Mouse (Mus musculus) olfactory bulb, adult 2 months (tissue): ENCODE measurements at regions not wholly inside any gene's neighbourhood (a gene's known extent, or its start where the extent isn't known, plus 50 kb on each side); places are given as distances from the start of the nearest gene placed in this dataset.

Experiments
- CTCF ChIP-seq: fragments of 200-500 bp; IDR thresholded peaks from 2 replicates; pipeline ENCODE4 v1.5.1; 2012; ENCODE audit warnings: low read depth, mild to moderate bottlenecking, low read length, moderate library complexity; ENCODE audit not compliant: insufficient read depth
- POLR2A ChIP-seq: fragments of 200-500 bp; IDR thresholded peaks from 2 replicates; pipeline ENCODE4 v1.6.1; 2012; ENCODE audit warnings: mild to moderate bottlenecking, low read depth, low read length, moderate library complexity; ENCODE audit not compliant: insufficient read depth

DNA sequence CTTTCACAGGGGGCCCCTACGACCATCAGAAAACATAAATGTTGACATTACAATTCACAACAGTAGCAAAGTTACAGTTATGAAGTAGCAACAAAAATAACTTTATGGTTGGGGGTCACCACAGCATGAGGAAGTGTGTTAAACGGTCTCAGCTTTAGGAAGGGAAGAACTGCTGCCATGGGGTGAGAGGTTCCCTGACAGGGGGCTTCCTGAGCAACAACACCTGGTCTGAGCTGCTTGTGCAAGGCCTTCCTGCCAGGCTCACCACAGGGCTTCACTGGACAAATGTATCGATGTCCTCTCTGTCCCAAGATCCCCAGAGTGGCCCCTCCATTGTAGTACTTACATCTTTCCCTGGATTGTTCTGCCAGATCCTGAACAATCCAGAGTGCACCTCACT, 70.7 kb upstream of the Kcng1 start:
- no peak for TF ChIP-seq CTCF
- no peak for TF ChIP-seq POLR2A
